Mouse (Mus musculus) embryo, embryonic 11.5 days (tissue): ENCODE results near the gene Ctr9.

Source experiments
- DNase-seq: peaks from one replicate; pipeline ENCODE4 v3.0.0-alpha.2; 2012; ENCODE audit warnings: low read depth, low spot score

Gene Ctr9

GRCm38 (mm10) chr7:111029046-111029553 is 349 bp downstream of the Ctr9 start:
- no peak for DNase-seq

- no peak for DNase-seq
Measured at GRCm38 (mm10) chr7:111048920-111049319, 20.2 kb downstream of the Ctr9 start.

GRCm38 (mm10) chr7:111049652-111050421 is 21.1 kb downstream of the Ctr9 start:
- no peak for DNase-seq

- DNase-seq: no peak
Measured at GRCm38 (mm10) chr7:111055221-111055620, 26.5 kb downstream of the Ctr9 start.

GRCm38 (mm10) chr7:111055984-111056657 is 27.4 kb downstream of the Ctr9 start:
- DNase-seq: no peak

GRCm38 (mm10) chr7:111059527-111059926 is 30.8 kb downstream of the Ctr9 start:
- no peak for DNase-seq

GRCm38 (mm10) chr7:111062971-111063370 is 34.2 kb downstream of the Ctr9 start:
- no peak for DNase-seq

- no peak for DNase-seq
Measured at GRCm38 (mm10) chr7:111068181-111068580, 39.4 kb downstream of the Ctr9 start.

GRCm38 (mm10) chr7:111069439-111070166 is 40.9 kb downstream of the Ctr9 start:
- DNase-seq: no peak

GRCm38 (mm10) chr7:111070167-111070496 is 41.4 kb downstream of the Ctr9 start:
- no peak for DNase-seq

GRCm38 (mm10) chr7:111072410-111072809 is 43.7 kb downstream of the Ctr9 start:
- no peak for DNase-seq

- DNase-seq: no peak
Measured at GRCm38 (mm10) chr7:111075288-111075687, 46.5 kb downstream of the Ctr9 start.

- no peak for DNase-seq
Measured at GRCm38 (mm10) chr7:111078271-111078670, 49.5 kb downstream of the Ctr9 start.

- DNase-seq: no peak
Measured at GRCm38 (mm10) chr7:111080026-111080425, 51.3 kb downstream of the Ctr9 start.

- no peak for DNase-seq
Measured at GRCm38 (mm10) chr7:111080876-111081275, 52.1 kb downstream of the Ctr9 start.

- DNase-seq: peak; percentile 76
Measured at GRCm38 (mm10) chr7:111082043-111082821, 53.5 kb downstream of the Ctr9 start.

GRCm38 (mm10) chr7:111082822-111083732 is 54.3 kb downstream of the Ctr9 start, which contains the start of gene Eif4g2:
Eif4g2 (minus strand) TSS chr7:111083030.
- peak; percentile 96 for DNase-seq

- no peak for DNase-seq
Measured at GRCm38 (mm10) chr7:111083733-111084120, 55.0 kb downstream of the Ctr9 start.

- no peak for DNase-seq
Measured at GRCm38 (mm10) chr7:111084443-111084842, 55.7 kb downstream of the Ctr9 start.

GRCm38 (mm10) chr7:111085153-111085552 is 56.4 kb downstream of the Ctr9 start:
- no peak for DNase-seq
